Mouse (Mus musculus) hindbrain, embryonic 15.5 days (tissue): ENCODE measurements around the gene Olfr943. TPM values are rescaled to one million over a fixed set of nuclear protein-coding genes. Genes with fewer than 3 reads are reported as not detected.

Experiments used
- ATAC-seq: fragments of 200-750 bp; cut with Nextera tagmentation; 2 replicates; pipeline ENCODE4 v1.8.0; 2017; ENCODE audit warnings: low read depth, moderate number of reproducible peaks, moderate TSS enrichment; ENCODE audit not compliant: low FRiP score
- H3K27ac ChIP-seq: fragments of 300-500 bp; sonication (generic); replicated peaks from 2 replicates; pipeline ENCODE4 v1.5.1; 2015; ENCODE audit warnings: mild to moderate bottlenecking, inconsistent platforms
- H3K27me3 ChIP-seq: fragments of 300-500 bp; sonication (generic); 2 replicates; pipeline ENCODE4 v1.6.1; 2015; ENCODE audit warnings: control low read depth, inconsistent platforms
- H3K36me3 ChIP-seq: fragments of 300-500 bp; sonication (generic); 2 replicates; pipeline ENCODE4 v1.6.1; 2015; ENCODE audit warnings: control low read depth, inconsistent platforms
- H3K4me1 ChIP-seq: fragments of 300-500 bp; sonication (generic); replicated peaks from 2 replicates; pipeline ENCODE4 v1.6.1; 2015; ENCODE audit warnings: control low read depth, inconsistent platforms
- H3K4me2 ChIP-seq: fragments of 300-500 bp; sonication (generic); 2 replicates; pipeline ENCODE4 v1.6.1; 2015; ENCODE audit warnings: moderate library complexity, mild to moderate bottlenecking, inconsistent platforms
- H3K4me3 ChIP-seq: fragments of 300-500 bp; sonication (generic); 2 replicates; pipeline ENCODE4 v1.5.1; 2015; ENCODE audit warnings: mild to moderate bottlenecking, inconsistent platforms
- H3K9ac ChIP-seq: fragments of 300-500 bp; sonication (generic); 2 replicates; pipeline ENCODE4 v1.6.1; 2015; ENCODE audit warnings: inconsistent platforms
- H3K9me3 ChIP-seq: fragments of 300-500 bp; sonication (generic); 2 replicates; pipeline ENCODE4 v1.6.1; 2016; ENCODE audit warnings: control low read depth, inconsistent platforms
- WGBS: fragments of 180-500 bp; shearing (Covaris S2); methylation state at CpG from one replicate; pipeline ENCODE4 v1.1.7; 2015; 5-methylcytosine and 5-hydroxymethylcytosine counted together
- polyA plus RNA-seq: library from polyadenylated mRNA; unstranded; fragments of >200 nt; fragmentation: Nextera tagmentation; extraction: Ambion mirVana; gene quantifications from 2 replicates; pipeline ENCODE4 v1.2.1, GENCODE M21; 2015

Gene Olfr943
- polyA plus RNA-seq, result not detected in 2 replicates

DNA sequence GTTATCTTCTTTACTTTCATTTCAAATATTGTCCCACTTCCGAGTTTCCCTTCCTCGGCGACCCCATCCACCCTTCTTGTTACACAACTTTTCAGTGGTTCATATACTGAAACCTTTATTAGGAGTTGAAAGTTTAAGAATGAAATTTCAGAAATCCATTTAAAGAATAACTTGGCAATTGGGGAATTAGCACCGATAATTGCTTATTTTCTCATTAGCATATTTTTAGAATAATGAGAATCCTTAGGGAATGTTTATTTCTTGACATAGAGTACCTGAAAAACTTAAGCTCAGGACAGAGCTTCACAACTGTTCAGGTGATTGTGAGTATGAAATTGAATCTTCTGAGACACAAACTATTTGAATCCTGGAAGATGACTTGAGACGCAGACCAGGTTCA is at the start of gene Olfr943:
Olfr943 (plus strand) TSS at position 301 of the 400 bp plus-strand sequence.
- H3K4me2 ChIP-seq, result no peak within 1 kb of the TSS
- no peak within 1 kb of the TSS for H3K9ac ChIP-seq
- no peaks in the 10 kb centered on the region for H3K9me3 ChIP-seq
- WGBS, result 94% methylated on average over 5 of the region's 5 CpGs
- H3K36me3 ChIP-seq, result no peaks in the 10 kb centered on the region
- no peaks in the 10 kb centered on the region for H3K27me3 ChIP-seq
- no peak for ATAC-seq
- H3K4me3 ChIP-seq, result no peak within 1 kb of the TSS
- H3K27ac ChIP-seq, result no peak within 1 kb of the TSS
- no peaks in the 10 kb centered on the region for H3K4me1 ChIP-seq

DNA sequence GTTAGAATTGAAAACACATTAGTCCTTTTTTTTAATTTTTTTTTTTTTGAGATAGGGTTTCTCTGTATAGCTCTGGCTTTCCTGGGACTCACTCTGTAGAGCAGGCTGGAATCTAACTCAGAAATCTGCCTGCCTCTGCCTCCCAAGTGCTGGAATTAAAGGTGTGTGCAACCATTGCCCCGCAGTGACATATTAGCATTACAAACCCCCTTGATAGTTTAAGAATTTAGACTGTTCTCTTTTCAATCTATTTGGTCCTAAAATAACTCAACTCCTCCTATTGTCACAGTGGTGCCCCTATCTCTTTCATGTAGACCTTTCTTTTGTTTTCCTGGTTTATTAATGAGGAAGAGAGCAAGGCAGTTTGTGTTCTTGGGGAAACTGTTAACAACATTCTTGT is 38.8 kb upstream of the Olfr943 start:
- H3K4me3 ChIP-seq, result no peak overlapping the region
- H3K9me3 ChIP-seq, result 0 out of 2 replicates have a peak, but pooled peaks cover 3% of the 10 kb centered on the region
- H3K4me1 ChIP-seq, result no peaks in the 10 kb centered on the region
- H3K27ac ChIP-seq, result no peak overlapping the region
- ATAC-seq, result no peak
- no peaks in the 10 kb centered on the region for H3K27me3 ChIP-seq
- H3K4me2 ChIP-seq, result no peak overlapping the region
- no peaks in the 10 kb centered on the region for H3K36me3 ChIP-seq
- H3K9ac ChIP-seq, result no peak overlapping the region
- 83% methylated on average over 1 of the region's 1 CpGs for WGBS

DNA sequence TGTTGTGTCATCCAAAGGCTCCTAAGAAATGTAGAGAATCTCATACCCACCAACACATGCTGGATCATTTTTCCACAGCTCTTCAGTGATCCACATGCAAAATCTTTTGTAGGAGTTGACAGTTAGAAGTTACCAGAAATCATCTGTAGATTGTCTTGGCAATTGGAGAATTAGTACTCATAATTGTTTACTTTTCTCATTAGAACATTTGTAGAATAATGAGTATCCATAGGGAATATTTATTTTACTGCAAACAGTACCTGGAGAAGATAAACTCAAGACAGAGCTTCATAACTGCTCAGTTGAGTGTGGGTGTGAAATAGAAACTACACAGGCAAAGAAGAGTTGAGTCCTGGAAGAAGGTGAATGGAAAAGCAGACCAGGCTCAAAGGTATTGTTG is 38.3 kb upstream of the Olfr943 start, which contains the start of gene Olfr27:
Olfr27 (plus strand) TSS at position 301 of the 400 bp plus-strand sequence.
- no peak within 1 kb of the TSS for H3K9ac ChIP-seq
- no peaks in the 10 kb centered on the region for H3K36me3 ChIP-seq
- H3K4me3 ChIP-seq, result no peak within 1 kb of the TSS
- ATAC-seq, result no peak
- H3K27me3 ChIP-seq, result no peaks in the 10 kb centered on the region
- no peak within 1 kb of the TSS for H3K4me2 ChIP-seq
- H3K4me1 ChIP-seq, result no peaks in the 10 kb centered on the region
- H3K9me3 ChIP-seq, result 0 out of 2 replicates have a peak, but pooled peaks cover 3% of the 10 kb centered on the region
- H3K27ac ChIP-seq, result no peak within 1 kb of the TSS

DNA sequence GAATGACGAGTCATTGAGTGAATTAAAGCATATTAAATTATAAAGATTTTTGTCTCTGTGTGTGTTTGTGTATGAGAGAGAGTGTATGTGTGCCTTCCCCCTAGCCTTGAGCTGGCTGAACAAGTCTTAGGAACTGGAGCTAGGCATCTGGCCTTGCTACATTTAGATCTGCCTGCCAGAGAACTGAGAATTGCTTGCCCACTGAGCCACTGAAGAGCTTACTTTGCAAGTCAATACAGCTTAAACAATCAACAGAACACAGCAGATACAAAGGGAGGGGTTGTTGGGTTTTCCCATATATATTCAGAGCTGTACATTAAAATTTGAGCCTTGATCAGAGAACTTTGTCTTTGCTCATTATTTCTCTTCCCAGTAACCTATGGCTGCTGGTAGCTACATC is 13.7 kb upstream of the Olfr943 start:
- H3K4me2 ChIP-seq, result no peak overlapping the region
- H3K4me3 ChIP-seq, result no peak overlapping the region
- no peaks in the 10 kb centered on the region for H3K27me3 ChIP-seq
- H3K9ac ChIP-seq, result no peak overlapping the region
- ATAC-seq, result no peak
- H3K9me3 ChIP-seq, result no peaks in the 10 kb centered on the region
- WGBS, result 63% methylated on average over 1 of the region's 1 CpGs
- H3K27ac ChIP-seq, result no peak overlapping the region
- no peaks in the 10 kb centered on the region for H3K4me1 ChIP-seq
- H3K36me3 ChIP-seq, result no peaks in the 10 kb centered on the region

DNA sequence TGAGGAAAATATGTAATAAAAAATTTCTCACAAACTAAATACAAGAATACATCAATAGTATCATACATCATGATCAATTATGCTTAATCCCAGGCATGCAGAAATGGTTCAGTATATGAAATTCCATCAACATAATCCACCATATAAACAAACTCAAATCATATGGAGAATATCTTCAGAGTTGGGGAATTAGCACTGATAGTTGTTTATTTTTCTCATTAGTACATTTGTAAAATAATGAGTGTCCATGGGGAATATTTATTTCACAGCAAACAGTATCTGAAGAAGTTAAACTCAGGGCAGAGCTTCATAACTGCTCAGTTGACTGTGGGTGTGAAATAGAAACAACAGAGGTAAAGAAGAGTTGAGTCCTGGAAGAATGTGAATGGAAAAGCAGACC is 35.5 kb downstream of the Olfr943 start, which contains the start of gene Olfr944:
Olfr944 (plus strand) TSS at position 301 of the 400 bp plus-strand sequence.
- Histone ChIP-seq H3K4me2 (no peak within 1 kb of the TSS), H3K9me3 (no peaks in the 10 kb centered on the region), H3K4me1 (no peaks in the 10 kb centered on the region), H3K36me3 (no peaks in the 10 kb centered on the region), H3K4me3 (no peak within 1 kb of the TSS), H3K27ac (no peak within 1 kb of the TSS), H3K9ac (no peak within 1 kb of the TSS), H3K27me3 (no peaks in the 10 kb centered on the region)
- ATAC-seq, result no peak

Other genes starting within 250 kb of the Olfr943 start
- gene Olfr930, start 236.5 kb upstream of the Olfr943 start, polyA plus RNA-seq, result not detected in 2 replicates
- not detected in 2 replicates for gene Olfr933, start 194.0 kb upstream of the Olfr943 start, polyA plus RNA-seq
- not detected in 2 replicates for gene Olfr934, start 178.0 kb upstream of the Olfr943 start, polyA plus RNA-seq
- gene Olfr935, start 166.6 kb upstream of the Olfr943 start, polyA plus RNA-seq, result not detected in 2 replicates
- not detected in 2 replicates for gene Olfr146, start 142.9 kb upstream of the Olfr943 start, polyA plus RNA-seq
- not detected in 2 replicates for gene Olfr937, start 101.4 kb upstream of the Olfr943 start, polyA plus RNA-seq
- not detected in 2 replicates for gene Olfr938, start 87.4 kb upstream of the Olfr943 start, polyA plus RNA-seq
- not detected in 2 replicates for gene Olfr27, start 38.2 kb upstream of the Olfr943 start, polyA plus RNA-seq
- not detected in 2 replicates for gene Olfr944, start 35.6 kb downstream of the Olfr943 start, polyA plus RNA-seq
- gene Olfr1537, start 83.7 kb downstream of the Olfr943 start, polyA plus RNA-seq, result not detected in 2 replicates
- gene Olfr945, start 110.5 kb downstream of the Olfr943 start, polyA plus RNA-seq, result not detected in 2 replicates
- gene Olfr948, start 159.7 kb downstream of the Olfr943 start, polyA plus RNA-seq, result not detected in 2 replicates
- not detected in 2 replicates for gene Olfr951, start 221.1 kb downstream of the Olfr943 start, polyA plus RNA-seq